Comparison of ENCODE assay signal across 9 mouse cellular contexts in genomic region chr7:135487423-135487822, GRCm38 (mm10). TPM values are rescaled to one million over a fixed set of nuclear protein-coding genes. Genes with fewer than 3 reads are reported as not detected.
DNase-seq lines count a peak whose midpoint lies in the region; ATAC-seq lines count a peak whose summit lies in the region.
"Had no signal": no experiment of that assay in that cellular context is flagged by ENCODE, and none has a peak within 500 bp of the region (broad histone marks: within the 10 kb centered on the region; RNA-seq: fewer than 3 reads in every experiment).

No protein-coding gene starts in this region.

- peak; percentile 82 for ATAC-seq in megakaryocyte, adult 5-6 weeks (ENCODE audit: poor library complexity, severe bottlenecking)

- peak; percentile 84 for DNase-seq in heart, adult 11 months
- no peak for DNase-seq in heart, postnatal 25 days (ENCODE audit: low spot score)
- DNase-seq in R1 (ENCODE audit: low read depth, low spot score), result peak; percentile 68
- DNase-seq in cerebellum, adult 9-11 months, result peak; percentile 43
- peak; percentile 56 for DNase-seq in gastrocnemius, postnatal 14 days
- DNase-seq in layer of hippocampus, adult 9-11 months, result peak; percentile 46
- peak; percentile 14 for DNase-seq in skeletal muscle tissue, adult 2 months (ENCODE audit: low read depth, low spot score)

- intact Hi-C loops in heart, postnatal 25 days (cut with DNase I), result loop anchor here (1.0 to 5.0 kb wide), 2 partner anchors 84 to 1630 kb away; no protein-coding TSS in a partner anchor
- intact Hi-C loops in gastrocnemius, postnatal 14 days (cut with DNase I; ENCODE audit: low total_unique reads), result loop anchor here (2.0 kb wide), 1 partner anchor 79 kb away; no protein-coding TSS in a partner anchor

RNA-seq across cellular contexts. Expression of gene Clrn3, which starts 41.0 kb away (rescaled TPM):
- not detected for total RNA-seq in heart, postnatal 25 days (2021)
- total RNA-seq in gastrocnemius, postnatal 14 days (2021), result not detected
- not detected in 2 replicates for total RNA-seq in megakaryocyte, adult 5-6 weeks (2015)
- total RNA-seq in megakaryocyte, adult 5-6 weeks (2017), result 0.28 TPM in 1 of 2 replicates, not detected in the other
- total RNA-seq: layer of hippocampus, adult 8-10 months had no signal

RNA-seq across cellular contexts. Expression of gene Ptpre, which starts 49.9 kb away (rescaled TPM):
- 1 to 10 TPM; 3.3 to 3.5 TPM for total RNA-seq in heart, postnatal 25 days (2021)
- 1 to 10 TPM; 2.6 to 4.5 TPM for total RNA-seq in gastrocnemius, postnatal 14 days (2021)
- 86.4 and 88.1 TPM in 2 replicates for total RNA-seq in megakaryocyte, adult 5-6 weeks (2015)
- total RNA-seq in megakaryocyte, adult 5-6 weeks (2017), result 83.6 and 93.5 TPM in 2 replicates

Comparison
In these comparisons a context has a peak if more than half of its experiments do, and no peak if none do; other contexts are left out.
1. RNA of gene Ptpre, which starts 49.9 kb away (total RNA-seq): 83.6 to 93.5 TPM in megakaryocyte, adult 5-6 weeks; 2.6 to 4.5 TPM in gastrocnemius, postnatal 14 days and 3.3 to 3.5 TPM in heart, postnatal 25 days; every median in the first group is over 10 times any median in the second.